Mouse (Mus musculus): ENCODE results near the gene Mfsd8.

- TF ChIP-seq CTCF (conservative IDR thresholded peaks at IDR 0.05; ENCODE audit: low read length) (no peak), POU5F1 (IDR thresholded peaks at IDR 0.05; ENCODE audit: borderline replicate concordance, low read length) (no peak), NANOG (IDR thresholded peaks at IDR 0.05; ENCODE audit: borderline replicate concordance, low read length) (no peak)
Observed at GRCm38 (mm10) chr3:40799530-40800372, 46.9 kb downstream of the Mfsd8 start, which contains the start of gene Plk4.
